Mouse (Mus musculus) layer of hippocampus, postnatal 36 days (tissue): ENCODE measurements around the gene Eya2. TPM values are rescaled to one million over a fixed set of nuclear protein-coding genes. Genes with fewer than 3 reads are reported as not detected.
"Not testable (repeated sequence)": the region's sequence is repeated elsewhere in the genome, so short reads cannot be mapped to it uniquely, and the experiment has no call there.

Source experiments
- DNase-seq, 2 experiments: peaks; one replicate each; pipeline ENCODE4 v3.0.0; 2022
- total RNA-seq, 2 experiments: library from RNA; stranded (reverse); gene quantifications; 2 replicates each; pipeline ENCODE4 v1.2.3; 2021

Eya2 gene
- 1 to 10 TPM; 2.5 to 3.2 TPM for total RNA-seq

- DNase-seq: no peak
Measured at GRCm38 (mm10) chr2:165594907-165595675, at the start of gene Eya2. Gene Eya2, plus strand, starts transcription at chr2:165595032.

GRCm38 (mm10) chr2:165545687-165546086, 49.1 kb upstream of the Eya2 start:
- no peak for DNase-seq

DNA sequence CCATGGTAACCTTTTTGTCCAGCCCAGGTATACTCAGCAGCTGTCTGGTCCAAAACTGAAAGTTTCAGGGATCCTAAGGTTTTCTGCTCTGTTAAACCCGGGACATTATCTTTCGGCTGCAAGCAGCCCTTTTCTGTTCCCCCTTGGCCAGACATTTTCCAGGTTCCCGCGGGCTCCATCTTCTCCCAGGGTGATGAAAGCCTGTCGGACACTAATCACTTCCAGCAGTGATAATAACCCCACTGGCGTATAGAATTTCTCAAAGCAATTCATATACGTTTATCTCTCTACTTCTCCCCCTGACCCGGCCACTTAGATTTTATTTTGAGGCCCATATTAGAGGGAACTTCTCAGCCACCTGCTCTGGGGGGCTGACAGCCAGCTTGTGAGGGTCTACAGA, 48.5 kb upstream of the Eya2 start:
- DNase-seq: no peak

DNA sequence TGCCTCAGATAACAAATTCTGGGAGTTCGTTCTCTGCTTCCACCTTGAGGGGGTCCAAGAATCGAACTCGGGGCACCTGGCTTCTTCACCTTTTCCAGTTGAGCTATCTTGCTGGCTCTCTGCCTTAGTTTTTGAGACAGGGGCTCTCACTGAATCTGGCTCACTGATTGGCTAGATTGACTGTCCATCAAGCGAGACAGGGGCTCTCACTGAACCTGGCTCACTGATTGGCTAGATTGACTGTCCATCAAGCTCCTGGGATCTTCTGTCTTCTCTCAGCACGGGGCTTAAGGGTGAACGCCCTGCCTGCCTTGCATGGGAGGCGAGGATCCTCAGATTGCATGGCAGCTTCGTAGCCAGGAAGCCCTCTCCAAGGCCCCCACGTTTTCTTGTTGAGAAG, 47.4 kb upstream of the Eya2 start:
- DNase-seq: no peak

GRCm38 (mm10) chr2:165548627-165549026, 46.2 kb upstream of the Eya2 start:
- DNase-seq: no peak

GRCm38 (mm10) chr2:165550410-165550809, 44.4 kb upstream of the Eya2 start:
- DNase-seq: not testable (repeated sequence)

DNA sequence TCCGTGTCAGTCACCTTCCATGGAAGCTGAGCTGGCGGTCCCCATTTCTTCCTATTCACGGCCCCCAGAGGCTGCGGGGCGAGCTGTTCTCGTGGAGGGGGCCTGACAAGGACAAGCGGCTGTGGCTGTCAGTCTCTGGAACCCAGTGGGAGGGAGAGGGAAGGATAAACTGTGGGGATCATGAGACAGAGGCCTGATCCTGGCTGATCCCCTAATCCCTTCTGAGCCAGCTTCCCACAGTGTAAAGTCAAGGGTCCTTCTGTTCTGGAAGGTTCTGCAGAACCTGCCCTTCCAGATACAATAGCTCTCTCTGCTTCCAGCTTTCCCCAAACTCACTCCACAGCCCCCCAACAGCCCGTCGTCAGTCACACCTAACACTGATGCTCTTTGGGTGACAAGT, 40.8 kb upstream of the Eya2 start:
- DNase-seq: no peak

DNA sequence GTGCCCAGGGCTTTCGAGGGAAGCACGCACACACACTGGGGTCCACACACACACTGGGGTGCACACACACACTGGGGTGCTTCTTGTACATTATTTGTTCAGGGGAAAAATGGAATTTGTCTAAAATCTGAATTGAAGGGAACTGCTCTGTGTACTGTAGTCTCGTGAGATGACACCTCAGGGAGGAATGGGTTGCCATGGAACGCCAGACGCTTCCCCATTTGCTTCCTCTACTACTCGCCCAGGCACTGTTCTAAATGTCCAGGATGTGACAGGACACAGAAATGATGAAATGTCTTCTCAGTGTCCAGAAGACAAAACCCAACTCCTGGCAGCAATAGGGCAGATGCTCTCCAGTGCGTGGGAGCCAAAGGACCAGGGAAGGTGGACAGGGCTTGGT, 37.6 kb upstream of the Eya2 start:
- DNase-seq: no peak

DNA sequence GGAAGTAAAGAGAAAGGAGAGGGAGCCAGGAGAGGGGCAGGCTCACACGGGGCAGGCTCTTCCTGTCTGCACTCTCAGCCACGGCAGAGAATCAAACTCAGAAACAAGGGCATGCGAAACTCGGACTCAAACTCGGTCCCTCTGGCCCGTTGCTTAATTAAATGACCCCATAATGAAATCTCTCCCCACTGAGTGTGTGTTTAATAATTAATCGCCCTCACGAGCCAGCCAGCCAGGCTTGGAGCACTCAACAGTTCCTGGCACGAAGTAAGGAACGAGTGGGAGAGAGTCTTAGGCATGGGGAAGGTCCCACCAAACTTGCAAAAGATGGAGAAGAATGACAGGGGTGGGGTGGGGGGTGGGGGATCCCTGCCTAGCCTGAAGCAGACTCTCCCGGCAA, 35.9 kb upstream of the Eya2 start:
- no peak for DNase-seq

DNA sequence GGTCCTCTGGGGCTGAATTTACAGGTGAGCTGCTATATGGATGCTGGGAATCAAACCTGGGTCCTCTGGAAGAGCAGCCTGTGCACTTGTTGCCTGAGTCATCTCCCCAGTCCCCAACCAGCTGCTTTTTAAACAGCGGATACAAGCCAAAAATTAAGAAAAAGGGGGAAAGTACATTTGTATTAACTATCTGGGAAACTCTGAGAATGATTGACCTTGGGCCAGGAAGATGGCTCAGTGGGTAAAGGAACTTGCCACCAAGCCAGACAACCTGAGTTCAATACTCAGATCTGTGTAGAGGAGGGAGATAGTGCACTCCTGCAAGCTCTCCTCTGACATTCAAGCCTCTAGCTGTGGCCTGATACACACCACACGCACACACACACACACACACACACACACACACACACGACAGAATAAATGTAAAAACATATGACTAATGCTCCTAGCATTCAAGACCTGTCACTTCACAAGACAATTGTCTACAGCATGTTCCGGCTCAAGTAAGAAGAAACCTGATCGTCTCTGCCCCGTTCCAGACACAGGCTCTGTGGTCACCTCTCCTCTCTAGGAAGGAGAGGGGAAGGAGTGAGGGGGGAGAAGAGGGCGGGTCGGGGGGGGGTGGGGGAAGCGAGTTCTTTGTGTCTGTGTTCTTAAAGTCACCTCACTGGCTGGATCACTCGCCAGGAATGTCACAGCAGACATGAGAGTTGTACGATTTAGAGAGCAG, 35.2 kb upstream of the Eya2 start:
- no peak for DNase-seq

GRCm38 (mm10) chr2:165561861-165562260, 33.0 kb upstream of the Eya2 start:
- DNase-seq: no peak

DNA sequence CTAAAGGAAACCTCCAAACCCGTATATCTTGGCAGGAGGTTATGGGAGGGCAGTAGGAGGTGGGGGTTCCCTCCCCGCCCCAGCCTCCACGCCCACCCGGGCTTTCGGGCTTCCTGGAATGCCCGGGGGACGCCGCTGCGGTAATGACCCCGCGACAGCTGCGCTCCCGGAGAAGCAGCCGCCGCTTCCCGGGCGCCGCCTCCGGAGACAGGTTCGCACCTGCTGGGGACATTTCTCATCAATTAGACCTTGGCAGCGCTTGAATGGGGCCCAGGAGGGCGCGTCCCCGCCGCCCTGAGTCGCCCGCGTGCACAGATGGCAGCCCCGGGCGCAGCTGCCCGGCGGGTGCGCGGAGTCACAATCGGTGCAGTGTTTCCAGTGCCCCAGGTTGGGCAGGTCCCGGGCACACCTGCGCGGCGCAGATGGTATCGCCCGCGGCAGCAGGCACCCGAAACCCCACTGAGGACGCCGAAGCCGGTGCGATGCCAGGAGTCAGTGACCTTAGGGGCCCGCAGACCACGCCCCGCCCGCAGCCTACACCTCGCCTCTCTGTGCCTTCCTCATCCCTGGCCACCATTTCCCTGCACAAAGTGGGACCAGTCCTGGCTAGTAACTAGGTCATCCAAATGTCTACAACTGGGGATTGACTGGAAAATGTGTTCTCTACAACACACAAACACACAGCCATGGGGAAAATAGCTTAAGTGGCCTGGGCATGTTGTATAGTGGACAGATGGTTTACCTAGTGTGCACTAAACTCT, 31.4 kb upstream of the Eya2 start:
- no peak for DNase-seq

GRCm38 (mm10) chr2:165564101-165564500, 30.7 kb upstream of the Eya2 start:
- DNase-seq: no peak

GRCm38 (mm10) chr2:165564620-165565019, 30.2 kb upstream of the Eya2 start:
- no peak for DNase-seq

DNA sequence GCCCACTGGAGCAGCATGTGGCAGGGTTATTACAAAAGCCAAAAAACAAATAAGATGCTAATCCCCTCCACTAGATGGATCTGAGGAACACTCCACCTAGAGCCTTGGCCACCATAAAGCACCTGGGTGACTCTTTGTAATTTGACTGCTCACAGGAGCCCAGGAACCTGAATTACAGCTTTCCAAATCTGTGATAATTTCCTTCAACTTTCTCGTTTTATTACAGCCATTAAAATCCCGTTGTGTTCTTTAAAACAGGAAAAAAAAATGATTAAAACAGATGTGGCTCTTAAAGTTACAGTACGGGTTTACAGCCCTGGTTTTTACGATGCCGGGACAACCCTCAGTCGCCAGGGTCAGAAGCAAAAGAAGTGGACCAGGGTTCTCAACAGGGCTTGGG, 27.9 kb upstream of the Eya2 start:
- no peak for DNase-seq

DNA sequence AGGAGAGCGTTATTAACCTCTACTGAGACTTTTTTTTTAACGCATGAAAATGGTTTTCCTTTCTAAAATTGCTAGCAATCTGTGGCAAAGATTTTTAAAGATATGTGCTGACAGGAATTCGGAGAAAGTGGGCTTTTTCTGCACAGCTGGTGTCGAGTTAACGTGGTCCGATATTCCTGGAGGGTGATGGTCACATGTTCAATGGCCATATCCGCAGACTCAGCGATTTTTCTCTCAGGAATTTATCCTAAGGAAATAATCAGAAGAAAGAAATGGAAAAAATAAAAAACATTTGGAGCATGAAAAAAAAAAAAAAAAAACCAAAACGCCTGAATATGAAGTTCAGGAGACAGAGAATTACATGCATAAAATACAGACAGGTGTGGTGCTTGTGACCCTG, 27.0 kb upstream of the Eya2 start:
- DNase-seq: no peak

GRCm38 (mm10) chr2:165568911-165569310, 25.9 kb upstream of the Eya2 start:
- no peak for DNase-seq

- DNase-seq: no peak
Measured at GRCm38 (mm10) chr2:165571216-165571778, 23.5 kb upstream of the Eya2 start.

DNA sequence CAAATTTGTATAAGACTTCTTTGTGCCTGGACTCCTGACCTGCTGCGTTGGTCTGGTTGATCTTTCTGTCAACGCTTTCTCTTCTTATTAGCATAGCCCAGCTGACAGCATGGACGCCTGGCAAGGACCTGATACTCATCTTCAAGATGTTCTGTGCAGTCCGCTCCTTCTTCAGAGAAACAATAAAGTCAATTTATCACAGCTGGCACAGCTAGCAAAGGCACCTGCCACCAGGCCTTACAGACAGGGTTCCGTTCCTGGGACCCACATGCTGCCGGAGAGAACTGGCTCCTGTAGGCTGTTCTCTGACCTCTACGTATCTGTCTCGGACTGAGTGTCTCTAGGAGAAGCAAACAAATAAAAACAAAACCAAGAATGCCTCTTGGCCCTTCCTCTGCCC, 11.8 kb upstream of the Eya2 start:
- no peak for DNase-seq

GRCm38 (mm10) chr2:165583518-165583917, 11.3 kb upstream of the Eya2 start:
- no peak for DNase-seq

DNA sequence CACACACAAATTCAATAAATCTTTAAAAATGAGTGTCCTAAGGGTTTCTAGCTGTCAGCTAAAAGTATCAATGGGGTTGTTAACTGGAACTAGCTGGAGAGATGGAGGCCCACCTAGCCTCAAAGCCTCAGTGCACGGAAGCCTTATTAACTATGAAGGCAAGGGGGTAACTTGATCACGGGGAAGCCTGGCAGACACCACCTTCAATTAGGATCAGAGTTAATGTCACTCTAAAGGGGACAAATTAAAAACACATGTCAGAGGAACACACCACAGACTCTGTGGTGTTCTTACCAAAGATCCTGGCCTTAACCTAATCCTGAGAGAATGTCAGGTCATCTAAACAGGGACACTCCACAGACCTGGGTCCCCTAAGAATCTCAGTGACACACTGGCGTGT, 10.3 kb upstream of the Eya2 start:
- no peak for DNase-seq

DNA sequence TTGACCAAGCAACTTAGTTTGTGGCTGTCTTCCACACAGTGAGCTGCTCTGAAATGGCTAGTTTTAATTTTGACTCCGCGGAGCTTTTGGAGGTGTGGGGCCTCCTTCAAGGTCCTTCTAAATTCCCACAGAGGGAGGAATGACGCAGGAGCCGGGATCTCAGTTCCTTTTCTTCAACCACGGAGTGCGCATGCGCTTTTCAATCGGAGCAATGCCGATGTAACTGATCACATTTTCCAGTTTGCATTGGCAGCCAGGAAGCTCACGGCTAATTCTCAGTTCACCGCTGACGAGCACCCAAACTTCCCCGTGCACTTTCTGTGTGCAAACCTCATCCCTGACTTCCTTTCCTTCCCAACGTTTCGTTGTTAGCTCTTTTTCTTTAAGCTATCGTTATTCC, 4.1 kb upstream of the Eya2 start:
- DNase-seq: no peak

DNA sequence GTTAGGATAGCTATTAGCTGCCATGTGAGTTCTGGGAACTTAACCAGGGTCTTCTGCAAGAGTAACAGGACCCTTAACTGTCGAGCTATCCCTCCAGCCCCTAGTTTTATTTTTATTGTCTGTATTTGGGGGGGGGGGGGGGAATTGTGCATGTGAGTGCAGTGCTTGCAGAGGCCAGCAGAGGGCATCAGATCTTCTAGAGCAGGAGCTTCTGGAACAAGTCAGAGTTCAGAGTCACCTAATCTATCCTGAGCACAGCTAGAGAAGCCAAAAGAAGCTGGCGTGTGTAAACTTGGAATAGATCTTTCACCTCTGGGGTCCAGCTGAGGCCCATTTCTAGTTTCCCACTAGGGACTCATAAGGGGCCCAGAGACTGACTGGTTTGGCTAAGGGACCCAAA, 1.1 kb upstream of the Eya2 start:
- no peak for DNase-seq
